Mouse (Mus musculus) mesoderm, embryonic 11.5 days (tissue): ENCODE results near the gene Atg10.

Experiments used
- DNase-seq: peaks from one replicate; pipeline ENCODE4 v3.0.0-alpha.2; 2012; ENCODE audit warnings: low read depth, low spot score

The Atg10 gene

DNA sequence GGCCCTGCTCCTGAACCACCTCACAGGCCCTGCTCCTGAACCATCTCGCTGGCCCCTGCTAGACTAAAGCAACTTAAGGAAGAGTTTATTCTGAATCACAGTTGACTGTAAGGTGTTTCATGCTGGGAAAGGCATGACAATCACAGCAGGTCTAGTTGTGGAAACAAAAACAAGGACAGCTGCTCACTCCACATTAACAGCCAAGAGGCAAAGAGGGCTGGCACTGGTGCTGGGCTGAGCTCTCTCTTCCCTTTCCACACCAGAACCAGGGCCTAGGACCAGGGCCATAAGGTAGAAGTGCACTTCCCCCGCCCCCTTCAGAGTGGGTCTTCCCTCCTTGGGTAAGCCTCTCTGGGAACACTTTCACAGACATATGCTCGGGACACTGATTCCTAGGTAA lies 48.4 kb downstream of the Atg10 start:
- DNase-seq: no peak

DNA sequence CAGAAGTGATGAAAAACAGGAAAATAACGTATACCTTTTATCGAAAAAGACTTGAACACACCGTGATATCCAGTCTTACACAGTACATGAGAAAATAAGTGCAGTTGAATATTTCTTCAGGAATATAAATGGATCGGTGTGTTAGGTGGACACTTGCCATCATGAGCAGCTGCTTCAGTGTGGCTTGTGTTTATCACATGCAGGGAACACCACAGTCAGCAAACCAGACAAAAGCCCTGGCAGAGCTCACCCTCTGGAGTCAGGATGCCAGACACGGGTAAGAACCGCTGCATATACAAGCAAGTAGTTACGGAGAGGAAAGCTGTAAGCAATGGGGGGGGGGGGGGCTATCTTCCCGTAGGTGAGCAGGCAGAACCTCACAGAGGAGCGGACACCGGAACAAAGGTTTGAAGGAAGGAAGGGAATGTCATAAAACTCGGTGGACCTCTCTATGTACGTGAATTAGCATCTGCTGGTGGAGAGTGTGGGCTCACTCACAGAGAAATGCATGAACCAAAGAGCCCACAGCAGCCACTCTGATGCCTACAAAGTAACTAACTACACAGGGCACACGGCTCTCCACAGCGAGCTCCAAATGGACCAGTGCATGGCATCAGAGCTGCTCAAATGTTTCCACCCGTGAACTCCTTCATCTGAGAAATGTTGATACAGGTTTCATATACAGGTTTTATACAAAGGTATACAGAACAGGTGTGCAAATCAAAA lies 51.8 kb downstream of the Atg10 start:
- DNase-seq: no peak

DNA sequence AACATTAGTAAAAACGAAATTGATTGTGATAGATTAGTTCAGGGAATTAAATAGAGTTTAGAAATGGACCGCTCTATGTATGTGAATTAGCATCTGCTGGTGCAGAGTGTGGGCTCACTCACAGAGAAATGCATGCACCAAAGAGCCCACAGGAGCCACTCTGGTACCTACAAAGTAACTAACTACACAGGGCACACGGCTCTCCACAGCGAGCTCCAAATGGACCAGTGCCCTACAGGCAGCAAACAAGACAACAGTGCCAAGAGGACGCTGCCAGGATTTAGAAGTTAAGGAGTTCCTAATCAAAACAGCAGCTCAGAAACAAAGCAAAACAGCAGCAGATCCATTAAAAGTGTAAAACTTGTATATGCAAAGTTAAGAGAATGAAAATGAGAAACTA lies 52.6 kb downstream of the Atg10 start:
- no peak for DNase-seq

GRCm38 (mm10) chr13:91169529-91170319 lies 54.0 kb downstream of the Atg10 start:
- no peak for DNase-seq

- no peak for DNase-seq
Measured at GRCm38 (mm10) chr13:91168486-91168885, 55.3 kb downstream of the Atg10 start.

DNA sequence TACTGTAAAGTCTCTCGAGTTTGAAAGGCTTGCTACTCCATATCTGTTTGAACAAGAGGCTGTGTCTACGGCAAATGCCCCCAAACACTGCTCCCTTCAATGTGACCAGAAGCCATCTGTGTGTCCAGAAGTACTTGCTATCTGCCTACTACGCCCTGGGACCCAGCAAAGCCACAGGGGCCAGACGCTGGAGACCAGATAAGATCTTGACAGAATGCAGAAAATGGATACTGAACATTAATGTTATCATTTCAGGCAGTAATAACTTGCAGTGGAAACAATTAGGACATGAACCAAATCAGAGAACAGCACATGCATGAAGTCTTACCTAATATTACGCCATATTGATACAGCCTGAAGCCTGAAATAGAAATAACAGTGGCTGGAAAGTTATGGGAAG lies 56.2 kb downstream of the Atg10 start:
- DNase-seq: no peak

- no peak for DNase-seq
Measured at GRCm38 (mm10) chr13:91166286-91166685, 57.5 kb downstream of the Atg10 start.

DNA sequence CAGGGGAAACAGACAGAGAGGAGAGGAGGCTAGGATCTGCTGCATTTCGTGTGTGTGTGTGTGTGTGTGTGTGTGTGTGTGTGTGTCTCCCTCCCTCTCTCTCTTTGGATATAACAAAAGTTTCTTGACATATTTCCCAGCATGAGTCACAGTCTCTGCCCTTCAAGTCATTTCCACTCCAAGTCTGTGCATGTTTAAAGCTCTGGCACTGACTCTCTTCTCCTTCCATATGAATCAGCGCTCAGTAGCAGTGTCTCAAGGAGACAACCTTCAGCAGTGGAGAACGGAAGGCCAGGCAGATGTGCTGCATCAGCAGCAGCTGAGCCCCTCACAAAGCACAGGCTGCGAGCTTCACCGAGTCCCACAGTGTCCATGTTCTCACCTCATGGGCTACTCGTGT lies 58.6 kb downstream of the Atg10 start:
- no peak for DNase-seq

DNA sequence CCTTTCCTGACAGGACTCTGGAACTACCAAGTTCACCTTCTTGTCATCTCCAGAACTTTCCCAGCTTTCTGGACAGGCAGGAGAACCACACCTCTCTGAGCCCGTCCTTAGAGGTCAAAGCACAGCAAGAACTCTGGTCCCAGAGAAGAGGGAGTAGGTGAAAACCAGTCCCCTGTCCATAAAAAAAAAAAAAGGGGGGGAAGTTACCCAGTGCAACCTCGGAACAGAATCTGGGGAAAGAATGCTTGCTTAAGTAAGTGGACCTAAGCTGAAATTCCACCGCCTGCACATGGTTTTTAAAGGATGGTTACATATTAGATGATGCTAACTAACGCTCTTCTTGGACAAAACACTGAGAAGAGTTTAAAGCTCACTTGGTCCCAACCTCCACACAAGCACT lies 60.5 kb downstream of the Atg10 start:
- no peak for DNase-seq

- no peak for DNase-seq
Measured at GRCm38 (mm10) chr13:91162452-91162851, 61.3 kb downstream of the Atg10 start.

- no peak for DNase-seq
Measured at GRCm38 (mm10) chr13:91160616-91161015, 63.2 kb downstream of the Atg10 start.

- DNase-seq: no peak
Measured at GRCm38 (mm10) chr13:91159881-91160280, 63.9 kb downstream of the Atg10 start.

DNA sequence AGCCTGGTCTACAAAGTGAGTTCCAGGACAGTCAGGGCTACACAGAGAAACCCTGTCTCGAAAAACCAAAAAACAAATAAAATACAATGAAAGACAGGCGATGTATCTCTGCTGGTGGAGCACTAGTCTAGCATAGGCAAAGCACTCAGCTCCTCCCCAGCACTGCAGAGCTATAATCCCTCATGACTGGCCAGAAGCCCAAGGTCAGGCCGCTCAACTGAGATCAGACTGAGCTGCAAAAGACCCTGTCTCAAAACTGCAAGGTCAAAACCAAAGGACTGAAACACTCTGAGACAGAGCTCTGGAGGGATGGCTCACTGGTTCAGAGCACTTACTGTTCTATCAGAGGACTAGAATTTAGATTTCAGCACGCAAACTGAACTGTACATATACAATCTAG lies 65.8 kb downstream of the Atg10 start:
- no peak for DNase-seq

GRCm38 (mm10) chr13:91157429-91157828 lies 66.3 kb downstream of the Atg10 start:
- no peak for DNase-seq

DNA sequence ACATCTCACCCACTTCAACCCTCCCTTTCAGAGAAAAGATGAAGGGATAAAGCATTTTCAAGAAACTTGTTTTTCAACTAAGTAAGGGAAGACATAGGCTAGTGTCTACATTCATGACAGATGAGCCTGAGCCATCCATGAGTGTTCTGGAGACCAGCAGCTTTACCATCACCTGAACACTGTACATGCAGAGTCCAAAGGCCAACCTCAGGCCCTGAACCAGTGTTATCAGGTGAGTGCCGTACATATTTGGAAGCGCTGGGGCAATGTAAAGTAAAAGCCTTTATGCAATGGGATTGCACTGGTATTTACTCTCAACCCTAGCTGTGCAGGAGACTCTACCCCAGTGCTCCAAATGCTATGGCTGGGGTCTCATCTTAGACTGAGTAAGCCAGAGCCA lies 66.8 kb downstream of the Atg10 start:
- DNase-seq: no peak

GRCm38 (mm10) chr13:91156308-91156707 lies 67.5 kb downstream of the Atg10 start:
- DNase-seq: no peak

DNA sequence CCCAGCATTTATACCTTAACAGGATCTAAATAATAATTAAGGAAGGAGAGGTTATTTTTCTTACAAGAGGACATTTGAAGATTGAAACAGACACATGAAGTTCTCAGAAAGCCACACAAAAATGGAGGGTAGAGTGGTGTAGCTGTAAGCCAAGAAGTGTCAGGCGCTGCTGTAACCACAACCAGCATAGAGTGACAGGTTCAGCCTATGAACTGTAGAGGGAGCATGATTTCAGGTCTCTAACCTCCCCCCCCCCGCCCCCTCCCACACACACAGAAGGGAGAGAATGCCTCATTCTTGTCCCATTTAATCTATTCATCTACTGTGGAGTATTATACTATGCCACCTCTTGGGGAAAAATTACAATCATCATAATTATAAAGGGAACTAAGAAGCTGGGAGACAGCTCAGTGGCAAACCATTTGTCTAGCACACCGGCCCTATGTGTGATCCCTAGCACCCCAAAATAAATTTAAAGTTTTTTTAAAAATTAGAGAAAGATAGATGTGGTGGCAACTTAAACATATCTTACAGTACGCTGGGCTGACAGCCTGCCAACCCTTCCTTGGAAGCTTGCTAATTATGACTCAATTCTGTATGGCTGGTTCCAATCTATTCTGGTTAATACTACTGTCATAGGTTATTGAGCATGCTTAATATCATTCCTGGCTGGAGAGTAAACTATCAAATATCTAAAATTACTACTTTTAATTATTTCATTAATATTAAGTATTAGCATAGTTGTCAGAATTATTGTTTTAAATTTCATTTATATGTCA lies 68.2 kb downstream of the Atg10 start:
- DNase-seq: no peak

GRCm38 (mm10) chr13:91154622-91155021 lies 69.1 kb downstream of the Atg10 start:
- no peak for DNase-seq

DNA sequence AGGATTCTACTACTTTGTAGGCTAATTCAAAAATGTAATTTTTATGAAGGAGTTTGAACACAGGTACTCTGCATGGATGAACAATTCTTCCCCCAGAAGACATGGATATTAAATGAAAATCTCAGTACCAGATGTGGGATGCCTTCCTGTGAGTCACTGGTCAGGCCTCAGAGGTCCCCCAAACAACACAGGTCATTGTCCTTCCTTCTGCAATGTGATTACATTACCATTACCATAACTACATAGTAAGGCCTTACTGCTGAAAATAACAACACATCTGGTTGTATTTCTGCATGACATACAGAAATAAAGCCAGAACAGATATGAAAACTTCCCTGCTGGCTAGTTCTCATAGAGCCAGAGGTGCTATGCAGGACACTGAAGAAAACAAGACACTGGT lies 87.4 kb downstream of the Atg10 start:
- DNase-seq: no peak

DNA sequence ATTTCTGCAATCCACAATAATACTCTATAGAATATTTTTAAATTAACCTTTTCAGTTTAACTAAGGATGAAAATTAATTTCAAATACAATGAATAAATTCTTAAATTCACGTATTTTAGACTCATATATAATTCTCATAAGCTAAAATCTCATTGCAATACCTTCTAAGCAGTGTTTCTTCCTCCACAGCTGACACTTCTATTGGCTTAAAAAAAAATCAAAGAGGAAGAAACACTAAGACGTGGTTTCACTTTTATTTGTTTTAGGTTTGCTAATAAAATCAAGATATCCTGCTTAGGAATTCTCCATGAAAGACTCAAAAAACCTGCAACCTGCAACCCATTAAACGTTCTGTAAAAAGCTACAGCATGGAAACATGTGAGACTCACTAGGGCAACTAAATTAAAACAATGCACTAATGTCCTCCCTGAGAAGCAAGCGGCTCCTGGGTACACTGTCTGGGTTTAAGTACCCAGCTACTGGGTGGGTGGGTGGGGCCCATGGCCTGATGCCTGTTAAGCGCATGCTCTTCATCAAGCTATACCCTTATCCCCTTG lies 90.4 kb downstream of the Atg10 start:
- no peak for DNase-seq

- DNase-seq: peak; percentile 83
Measured at GRCm38 (mm10) chr13:91129071-91129470, 94.7 kb downstream of the Atg10 start.

DNA sequence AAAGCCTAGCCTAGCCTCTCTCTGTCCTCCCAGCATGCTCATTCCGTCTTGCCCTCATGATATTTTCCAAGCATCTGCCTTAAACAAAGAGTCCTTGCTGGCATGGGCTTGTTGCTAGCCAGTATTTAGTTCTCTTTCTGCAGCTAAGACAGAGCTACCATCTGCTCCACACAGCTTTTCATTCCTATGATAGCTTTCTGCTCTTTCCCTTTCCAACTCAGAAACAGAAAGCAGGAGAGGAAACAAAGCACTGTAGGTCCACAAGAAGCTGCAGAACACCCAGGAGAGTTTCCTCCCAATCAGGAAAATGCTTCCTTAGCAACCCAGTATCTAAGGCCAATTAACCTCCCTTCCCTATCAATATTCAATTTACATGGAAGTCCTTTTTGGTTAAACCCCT lies 95.2 kb downstream of the Atg10 start:
- DNase-seq: peak; percentile 12
